Mouse (Mus musculus) midbrain, embryonic 11.5 days (tissue): ENCODE results near the gene Znhit1. TPM values are rescaled to one million over a fixed set of nuclear protein-coding genes. Genes with fewer than 3 reads are reported as not detected.

Source experiments
- ATAC-seq: fragments of 200-750 bp; cut with Nextera tagmentation; 2 replicates; pipeline ENCODE4 v1.8.0; 2017; ENCODE audit warnings: moderate TSS enrichment, moderate library complexity; ENCODE audit not compliant: low FRiP score
- DNase-seq: peaks from one replicate; pipeline ENCODE4 v3.0.0; 2015; ENCODE audit warnings: low spot score; ENCODE audit errors: missing footprints
- H3K27ac ChIP-seq: fragments of 300-500 bp; sonication (generic); 2 replicates; pipeline ENCODE4 v1.5.1; 2014; ENCODE audit warnings: low read depth, low read length
- H3K27me3 ChIP-seq: fragments of 300-500 bp; sonication (generic); 2 replicates; pipeline ENCODE4 v1.6.1; 2014; ENCODE audit warnings: mild to moderate bottlenecking, low read length, moderate library complexity, mixed read lengths; ENCODE audit not compliant: control insufficient read depth, insufficient read depth
- H3K36me3 ChIP-seq: fragments of 300-500 bp; sonication (generic); 2 replicates; pipeline ENCODE4 v1.6.1; 2014; ENCODE audit warnings: mild to moderate bottlenecking, low read length, moderate library complexity, mixed read lengths; ENCODE audit not compliant: control insufficient read depth, insufficient read depth
- H3K4me1 ChIP-seq: fragments of 300-500 bp; sonication (generic); 2 replicates; pipeline ENCODE4 v1.6.1; 2014; ENCODE audit warnings: low read length; ENCODE audit not compliant: control insufficient read depth, insufficient read depth
- H3K4me2 ChIP-seq: fragments of 300-500 bp; sonication (generic); 2 replicates; pipeline ENCODE4 v1.6.1; 2014; ENCODE audit warnings: mild to moderate bottlenecking, moderate library complexity
- H3K4me3 ChIP-seq: fragments of 300-500 bp; sonication (generic); 2 replicates; pipeline ENCODE4 v1.5.1; 2014; ENCODE audit warnings: low read depth, low read length
- H3K9ac ChIP-seq: fragments of 300-500 bp; sonication (generic); 2 replicates; pipeline ENCODE4 v1.6.1; 2014; ENCODE audit warnings: low read length
- H3K9me3 ChIP-seq: fragments of 300-500 bp; sonication (generic); 2 replicates; pipeline ENCODE4 v1.6.1; 2016; ENCODE audit warnings: low read length; ENCODE audit not compliant: control insufficient read depth
- WGBS: fragments of 180-500 bp; shearing (Covaris S2); extraction: QIAGEN DNeasy Blood & Tissue Kit; methylation state at CpG from one replicate; pipeline ENCODE4 v1.1.7; 2014; 5-methylcytosine and 5-hydroxymethylcytosine counted together
- polyA plus RNA-seq: library from polyadenylated mRNA; unstranded; fragments of >200 nt; fragmentation: Nextera tagmentation; extraction: Ambion mirVana; gene quantifications from 2 replicates; pipeline ENCODE4 v1.2.1, GENCODE M21; 2014

Gene Znhit1
- 91.1 and 92.1 TPM in 2 replicates for polyA plus RNA-seq

GRCm38 (mm10) chr5:136987934-136988271, at the start of gene Znhit1:
Gene Znhit1, minus strand, starts transcription at chr5:136988021.
- H3K27ac ChIP-seq = peak within 1 kb of the TSS; percentile 91
- peaks cover 11% of the 10 kb centered on the region for H3K4me1 ChIP-seq
- DNase-seq (no peak), ATAC-seq (peak; percentile 0; the same call in 1 of the 2 replicates)
- WGBS = 13% methylated on average over 12 of the region's 12 CpGs
- peak within 1 kb of the TSS; percentile 98 for H3K9ac ChIP-seq
- H3K27me3 ChIP-seq = no peaks in the 10 kb centered on the region
- peak within 1 kb of the TSS; percentile 90 for H3K4me3 ChIP-seq
- H3K9me3 ChIP-seq = no peaks in the 10 kb centered on the region
- peaks cover 18% of the 10 kb centered on the region for H3K36me3 ChIP-seq
- H3K4me2 ChIP-seq = peak within 1 kb of the TSS; percentile 97

DNA sequence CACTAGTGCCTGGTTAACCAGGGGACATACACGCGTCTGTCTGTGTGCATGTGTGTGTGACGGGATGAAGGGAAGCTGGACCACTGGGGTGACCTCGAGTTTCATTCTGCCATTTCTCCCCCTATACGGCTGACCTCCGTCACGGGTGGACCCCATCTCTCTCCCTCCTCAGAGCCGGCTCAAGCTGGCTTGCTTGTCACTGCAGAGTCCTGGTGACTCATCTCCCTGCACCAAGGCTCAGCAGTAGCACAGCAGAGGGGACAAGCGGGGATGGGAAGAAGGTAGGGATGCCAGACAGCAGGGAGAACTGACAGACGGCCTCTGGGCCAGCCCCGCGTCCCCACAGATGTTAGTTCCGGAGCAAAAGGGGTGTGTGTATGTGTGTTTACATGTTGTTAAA, 48.4 kb upstream of the Znhit1 start:
- DNase-seq = no peak
- Histone ChIP-seq H3K27me3 (peaks cover 14% of the 10 kb centered on the region), H3K9me3 (no peaks in the 10 kb centered on the region), H3K4me1 (peaks cover 13% of the 10 kb centered on the region), H3K9ac (no peak overlapping the region), H3K27ac (no peak overlapping the region), H3K36me3 (peaks cover 11% of the 10 kb centered on the region), H3K4me3 (no peak overlapping the region), H3K4me2 (no peak overlapping the region)
- no peak for ATAC-seq
- WGBS = 87% methylated on average over 13 of the region's 13 CpGs

GRCm38 (mm10) chr5:137032641-137033074, 44.8 kb upstream of the Znhit1 start:
- H3K9me3 ChIP-seq = no peaks in the 10 kb centered on the region
- peaks cover 26% of the 10 kb centered on the region for H3K4me1 ChIP-seq
- DNase-seq (peak; percentile 99), ATAC-seq (peak; percentile 74)
- H3K27ac ChIP-seq = no peak overlapping the region
- H3K27me3 ChIP-seq = peaks cover 44% of the 10 kb centered on the region
- peak overlapping the region; percentile 40 for H3K9ac ChIP-seq
- peak overlapping the region; percentile 43 for H3K4me3 ChIP-seq
- peak overlapping the region; percentile 97 for H3K4me2 ChIP-seq
- peaks cover 2% of the 10 kb centered on the region; the same call in 1 of the 2 replicates for H3K36me3 ChIP-seq
- 0% methylated on average over 49 of the region's 49 CpGs for WGBS

- Histone ChIP-seq H3K36me3 (no peaks in the 10 kb centered on the region; the same call in 1 of the 2 replicates), H3K27me3 (peaks cover 47% of the 10 kb centered on the region), H3K27ac (no peak overlapping the region), H3K4me3 (peak overlapping the region; percentile 43), H3K9ac (peak overlapping the region; percentile 40; the same call in 1 of the 2 replicates), H3K9me3 (no peaks in the 10 kb centered on the region), H3K4me2 (peak overlapping the region; percentile 97), H3K4me1 (peaks cover 26% of the 10 kb centered on the region)
- under 1% methylated on average over 32 of the region's 33 CpGs for WGBS
- ATAC-seq (0 out of 2 replicates have a peak, but pooled peaks have one; percentile 15), DNase-seq (no peak)
These were observed 44.2 kb upstream of the Znhit1 start for GRCm38 (mm10) chr5:137032033-137032421.

GRCm38 (mm10) chr5:137031076-137032032, 43.5 kb upstream of the Znhit1 start:
- H3K4me3 ChIP-seq = peak overlapping the region; percentile 43
- peak overlapping the region; percentile 97 for H3K4me2 ChIP-seq
- under 1% methylated on average over 78 of the region's 78 CpGs for WGBS
- no peak for ATAC-seq
- no peaks in the 10 kb centered on the region; the same call in 1 of the 2 replicates for H3K36me3 ChIP-seq
- H3K9ac ChIP-seq = peak overlapping the region; percentile 40; the same call in 1 of the 2 replicates
- peak; percentile 89 for DNase-seq
- peaks cover 54% of the 10 kb centered on the region for H3K27me3 ChIP-seq
- H3K27ac ChIP-seq = no peak overlapping the region
- peaks cover 26% of the 10 kb centered on the region for H3K4me1 ChIP-seq
- no peaks in the 10 kb centered on the region for H3K9me3 ChIP-seq

DNA sequence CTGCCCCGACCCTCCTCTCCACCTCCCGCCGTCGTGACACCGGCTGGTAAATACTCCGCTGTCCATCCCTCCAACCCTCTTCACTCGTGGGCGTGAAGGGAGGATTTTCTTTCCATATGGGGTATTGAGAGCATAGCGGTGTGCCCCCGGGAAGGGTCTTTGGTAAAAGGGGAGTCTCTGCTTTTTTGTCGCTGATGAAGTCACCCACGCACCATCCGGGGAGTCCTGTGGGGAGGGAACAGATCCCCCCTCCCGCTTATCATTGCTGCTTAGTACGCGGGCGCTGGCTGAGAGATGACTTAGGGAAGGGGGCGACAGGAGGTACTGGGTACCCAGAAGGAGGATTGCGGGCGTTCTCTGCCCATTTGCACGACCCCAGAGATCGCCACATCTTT, 42.6 kb upstream of the Znhit1 start:
- no peaks in the 10 kb centered on the region for H3K9me3 ChIP-seq
- no peak for DNase-seq
- H3K4me3 ChIP-seq = peak overlapping the region; percentile 31
- no peak for ATAC-seq
- peaks cover 63% of the 10 kb centered on the region for H3K27me3 ChIP-seq
- H3K4me2 ChIP-seq = peak overlapping the region; percentile 52
- WGBS = 15% methylated on average over 22 of the region's 22 CpGs
- H3K4me1 ChIP-seq = peaks cover 26% of the 10 kb centered on the region
- no peaks in the 10 kb centered on the region for H3K36me3 ChIP-seq
- H3K27ac ChIP-seq = no peak overlapping the region
- H3K9ac ChIP-seq = no peak overlapping the region

DNA sequence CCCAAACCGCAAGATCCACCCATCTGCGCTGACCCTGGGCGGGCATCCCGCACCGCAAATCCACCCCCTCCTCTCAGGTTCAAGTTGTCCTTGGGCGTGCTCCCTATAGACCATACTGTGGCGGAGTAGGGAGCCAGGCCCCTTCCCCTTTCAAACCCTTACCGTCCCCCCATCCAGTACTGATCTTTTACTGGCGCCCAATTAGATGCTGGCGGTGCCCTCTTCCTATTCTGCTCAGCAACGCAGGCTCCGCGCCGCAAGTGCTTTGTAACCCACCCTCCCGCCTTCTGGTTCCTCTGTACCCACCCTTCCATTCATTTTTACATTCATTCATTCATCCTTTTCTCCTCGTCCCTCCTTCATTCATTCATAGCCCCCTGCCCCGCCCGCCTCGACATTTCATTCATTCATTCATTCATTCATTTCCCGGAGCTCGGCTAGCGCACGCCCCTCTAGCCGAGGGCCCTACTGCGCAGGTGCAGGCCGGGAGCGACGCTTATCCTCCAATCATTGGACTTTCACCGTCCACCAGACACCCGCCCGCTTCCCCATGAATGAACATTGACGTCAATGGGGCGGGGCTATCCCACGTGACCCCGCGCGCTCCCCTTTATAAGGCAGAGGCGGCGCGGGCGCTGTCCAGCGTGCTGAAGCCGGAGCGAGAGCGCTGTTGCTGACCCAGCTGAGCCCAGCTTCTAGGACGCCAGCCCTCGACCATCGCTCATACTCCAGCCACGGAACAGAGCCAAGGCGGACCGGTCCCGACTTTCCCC, 42.0 kb upstream of the Znhit1 start:
- no peaks in the 10 kb centered on the region for H3K9me3 ChIP-seq
- peak overlapping the region; percentile 52 for H3K4me2 ChIP-seq
- peaks cover 28% of the 10 kb centered on the region for H3K4me1 ChIP-seq
- peak overlapping the region; percentile 31 for H3K4me3 ChIP-seq
- peak overlapping the region; percentile 11; the same call in 1 of the 2 replicates for H3K9ac ChIP-seq
- H3K36me3 ChIP-seq = no peaks in the 10 kb centered on the region
- ATAC-seq (peak; percentile 77), DNase-seq (peak; percentile 100)
- no peak overlapping the region for H3K27ac ChIP-seq
- peaks cover 66% of the 10 kb centered on the region for H3K27me3 ChIP-seq
- WGBS = under 1% methylated on average over 52 of the region's 52 CpGs

DNA sequence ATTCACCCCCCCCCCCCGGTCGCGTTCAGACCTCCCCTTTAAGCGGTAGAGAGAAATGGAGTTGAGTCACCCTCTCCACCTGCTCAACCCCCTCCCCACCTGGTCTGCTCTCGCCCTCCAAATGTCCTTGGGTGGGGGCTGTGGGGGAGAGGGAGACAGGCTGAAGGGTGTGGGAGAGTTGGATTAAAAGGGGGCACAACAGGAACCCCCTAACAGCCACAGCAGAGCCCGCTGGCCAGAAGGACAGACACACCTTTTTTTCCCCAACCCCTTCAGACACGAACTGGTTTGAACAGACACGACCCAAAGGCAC, 41.4 kb upstream of the Znhit1 start:
- H3K27me3 ChIP-seq = peaks cover 72% of the 10 kb centered on the region
- H3K27ac ChIP-seq = no peak overlapping the region
- no peak for ATAC-seq
- no peaks in the 10 kb centered on the region for H3K9me3 ChIP-seq
- H3K9ac ChIP-seq = no peak overlapping the region
- peak overlapping the region; percentile 31 for H3K4me3 ChIP-seq
- 2% methylated on average over 6 of the region's 8 CpGs for WGBS
- peak overlapping the region; percentile 52 for H3K4me2 ChIP-seq
- peaks cover 28% of the 10 kb centered on the region for H3K4me1 ChIP-seq
- DNase-seq = no peak
- no peaks in the 10 kb centered on the region for H3K36me3 ChIP-seq
